Mouse (Mus musculus): Measurements from ENCODE around the gene Samsn1. TPM values are rescaled to one million over a fixed set of nuclear protein-coding genes. Genes with fewer than 3 reads are reported as not detected.

Samsn1 gene
- polyA plus RNA-seq, 1 experiment, result 8.4 TPM

- 86% methylated on average over 3 of the region's 3 CpGs for WGBS
These were observed 201.1 kb downstream of the Samsn1 start for GRCm38 (mm10) chr16:75820963-75821362.

More at GRCm38 (mm10) chr16:75820963-75821362, 201.1 kb downstream of the Samsn1 start:
- TF ChIP-seq CTCF (IDR thresholded peaks at IDR 0.05; ENCODE audit: borderline replicate concordance, control insufficient read depth, extremely low read depth, insufficient read depth, low read length, poor library complexity) (no peak), POLR2A (IDR thresholded peaks at IDR 0.05; ENCODE audit: control insufficient read depth, extremely low read depth, insufficient read depth, low read length, poor library complexity) (no peak)
- no peaks in the 10 kb centered on the region for H3K36me3 ChIP-seq (ENCODE audit: control insufficient read depth, insufficient read depth, low read length)
- DNase-seq, result no peak
- no peaks in the 10 kb centered on the region for H3K27me3 ChIP-seq (ENCODE audit: control insufficient read depth, insufficient read depth, low read length)
- peaks cover 7% of the 10 kb centered on the region for H3K4me1 ChIP-seq (replicated peaks; ENCODE audit: control insufficient read depth, insufficient read depth, low read length)
- H3K4me3 ChIP-seq (ENCODE audit: control insufficient read depth, insufficient read depth, low read length), result no peak overlapping the region
- H3K27ac ChIP-seq (ENCODE audit: control insufficient read depth, insufficient read depth, low read length), result no peak overlapping the region
